Mouse (Mus musculus): ENCODE measurements around the gene Eif3i. TPM values are rescaled to one million over a fixed set of nuclear protein-coding genes. Genes with fewer than 3 reads are reported as not detected.

Eif3i gene
- polyA plus RNA-seq (2017; shearing (Covaris generic)) = 167 TPM

DNA sequence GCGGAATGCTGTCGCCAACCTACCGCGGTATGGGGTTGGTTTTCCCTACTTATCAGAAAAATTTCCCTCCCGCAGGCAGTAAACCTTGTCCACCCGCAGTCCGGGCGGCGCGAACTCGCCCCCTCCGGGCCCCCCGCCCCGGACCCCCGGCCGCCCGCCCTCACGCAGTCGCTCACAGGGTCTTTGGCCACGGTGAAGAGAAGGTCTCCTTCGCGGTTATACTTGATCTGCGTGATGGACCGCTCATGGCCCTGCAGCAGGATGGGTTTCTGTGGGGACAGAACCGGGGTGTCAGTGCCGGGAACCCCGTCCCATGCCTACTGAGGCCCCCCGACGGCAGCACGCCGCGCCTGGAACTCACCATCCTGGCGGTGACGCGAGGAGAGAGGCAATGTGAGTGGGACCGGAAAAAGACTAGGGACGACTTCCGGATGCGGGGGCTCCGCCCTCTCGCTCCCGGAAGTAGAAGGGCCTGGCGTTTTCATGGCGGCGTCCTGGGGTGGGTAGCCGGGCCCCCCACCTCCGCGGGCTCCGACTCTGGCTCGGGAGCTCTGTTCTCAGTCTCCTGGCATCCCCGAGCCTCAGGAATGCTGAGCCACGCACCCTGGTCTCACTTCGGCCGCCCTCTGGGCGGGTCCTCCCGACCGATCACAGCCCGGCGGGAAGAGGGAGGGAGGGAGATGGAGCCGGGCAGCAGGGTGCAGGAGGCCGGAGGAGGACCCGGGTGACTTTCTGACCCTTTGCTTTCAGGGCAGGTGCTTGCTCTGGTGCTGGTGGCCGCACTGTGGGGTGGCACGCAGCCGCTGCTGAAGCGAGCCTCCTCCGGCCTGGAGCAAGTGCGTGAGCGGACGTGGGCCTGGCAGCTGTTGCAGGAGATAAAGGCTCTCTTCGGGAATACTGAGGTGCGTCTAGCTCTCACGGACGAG is at the start of gene Eif3i, which contains the start of gene Tmem234:
Gene Eif3i (minus strand): TSS at position 416 of the 926 bp plus-strand sequence.
Gene Tmem234 (plus strand): TSS at position 436 of the 926 bp plus-strand sequence.

GRCm38 (mm10) chr4:129640638-129641467 is 40.4 kb upstream of the Eif3i start, which contains the start of gene Txlna:
TSS of gene Txlna (minus strand) at chr4:129641065.

GRCm38 (mm10) chr4:129623681-129624091 is 23.2 kb upstream of the Eif3i start, which contains the start of gene Ccdc28b:
TSS of gene Ccdc28b (minus strand) at chr4:129623947.

DNA sequence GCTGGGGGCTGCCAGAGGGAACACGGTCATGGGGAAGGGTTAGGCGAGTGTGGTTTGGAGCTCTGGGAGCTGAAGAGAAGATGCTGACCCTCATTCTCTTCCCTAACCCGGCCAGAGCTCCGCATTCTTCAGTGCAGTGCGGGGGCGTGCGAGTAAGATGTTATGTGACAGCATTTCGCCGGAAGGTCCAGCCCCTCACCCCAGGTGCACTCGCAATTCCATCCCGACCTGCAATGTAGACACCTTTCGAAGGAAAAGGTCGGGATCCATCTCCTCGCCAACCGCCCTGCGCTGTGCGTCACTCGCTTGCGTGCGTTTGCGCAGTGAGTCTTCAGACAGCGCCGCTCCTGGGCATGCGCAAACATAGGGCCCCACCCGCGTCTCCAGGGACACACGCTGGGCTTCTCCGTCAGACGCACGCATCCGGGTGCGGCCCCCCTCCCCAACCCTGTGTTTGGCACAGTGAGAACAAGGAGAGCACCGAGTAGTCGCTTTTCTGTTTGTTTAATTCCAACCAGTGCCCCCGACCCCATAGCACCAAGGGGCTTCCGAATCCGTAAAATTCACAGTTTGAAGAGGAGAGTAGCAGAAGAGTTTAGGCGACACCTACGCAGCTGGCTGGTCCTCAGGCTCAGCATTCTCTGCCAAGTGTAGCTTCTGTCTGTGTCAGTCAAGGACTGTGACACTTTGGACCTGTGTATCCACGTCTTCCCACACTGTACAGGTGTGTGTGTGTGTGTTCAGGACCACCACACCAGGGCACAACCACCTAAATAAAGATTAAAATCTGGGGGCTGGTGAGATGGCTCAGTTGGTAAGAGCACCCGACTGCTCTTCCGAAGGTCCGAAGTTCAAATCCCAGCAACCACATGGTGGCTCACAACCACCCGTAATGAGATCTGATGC is 18.6 kb upstream of the Eif3i start, which contains the start of gene Iqcc:
Gene Iqcc (minus strand): TSS at position 314 of the 906 bp plus-strand sequence.

DNA sequence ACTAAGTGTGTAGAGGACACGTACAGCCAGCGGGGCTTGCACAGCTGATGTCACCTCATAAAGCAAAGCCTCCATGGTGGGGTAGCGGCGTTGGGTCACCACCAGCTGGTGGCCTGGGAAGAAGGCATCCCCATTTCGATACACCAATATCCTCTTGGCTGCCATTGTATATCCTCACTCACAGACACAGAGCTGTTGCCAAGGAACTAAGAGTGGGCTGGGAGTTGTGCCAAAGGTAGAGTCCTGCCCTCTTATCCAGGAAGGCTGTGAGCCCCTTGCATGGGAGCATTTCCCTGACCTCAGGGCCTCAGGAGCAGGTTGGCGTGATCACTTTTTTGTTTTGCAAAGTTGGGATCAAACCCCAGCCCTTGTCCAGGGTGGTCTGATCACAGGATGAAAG is 13.6 kb upstream of the Eif3i start, which contains the start of gene Dcdc2b:
Gene Dcdc2b (minus strand): TSS at position 165 of the 400 bp plus-strand sequence.

GRCm38 (mm10) chr4:129578466-129578865 is 22.0 kb downstream of the Eif3i start, which contains the start of gene Fam167b:
TSS of gene Fam167b (minus strand) at chr4:129578549.

DNA sequence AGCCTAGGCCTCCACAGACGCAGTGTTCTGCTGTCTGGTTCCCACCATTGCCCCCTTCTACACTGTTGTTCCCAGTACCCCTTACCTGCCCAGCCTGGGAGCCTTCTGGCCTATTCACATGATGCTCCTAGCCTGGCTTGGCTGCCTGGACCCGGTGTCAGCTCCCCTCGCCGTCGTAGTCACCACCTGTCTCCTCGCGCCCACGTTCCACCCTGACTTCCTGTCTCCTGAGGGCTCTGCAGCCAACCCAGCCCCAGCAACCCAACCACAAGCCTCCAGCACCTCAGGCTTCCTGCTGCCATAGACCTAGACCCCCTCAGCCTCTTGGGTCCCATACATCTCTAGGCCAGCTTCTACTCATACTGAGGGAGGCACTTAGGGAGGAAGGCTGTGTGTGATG is 27.0 kb downstream of the Eif3i start, which contains the start of gene Lck:
Gene Lck (minus strand): TSS at position 212 of the 400 bp plus-strand sequence.

GRCm38 (mm10) chr4:129542592-129543141 is 57.8 kb downstream of the Eif3i start, which contains the start of gene Hdac1:
TSS of gene Hdac1 (minus strand) at chr4:129542713.

Other genes starting within 250 kb of the Eif3i start
- gene Zbtb8a, start 222.5 kb downstream of the Eif3i start, polyA plus RNA-seq (2017; shearing (Covaris generic)) = 5.2 TPM
- not detected for gene Zbtb8b, start 159.8 kb downstream of the Eif3i start, polyA plus RNA-seq (2017; shearing (Covaris generic))
- gene Bsdc1, start 139.1 kb downstream of the Eif3i start, polyA plus RNA-seq (2017; shearing (Covaris generic)) = 86.3 TPM
- not detected for gene Tssk3, start 109.6 kb downstream of the Eif3i start, polyA plus RNA-seq (2017; shearing (Covaris generic))
- not detected for gene Fam229a, start 109.5 kb downstream of the Eif3i start, polyA plus RNA-seq (2017; shearing (Covaris generic))
- 10.7 TPM for gene Marcksl1, start 87.1 kb downstream of the Eif3i start, polyA plus RNA-seq (2017; shearing (Covaris generic))
- gene Hdac1, start 57.9 kb downstream of the Eif3i start, polyA plus RNA-seq (2017; shearing (Covaris generic)) = 174 TPM
- 1,237 TPM for gene Lck, start 27.0 kb downstream of the Eif3i start, polyA plus RNA-seq (2017; shearing (Covaris generic))
- gene Fam167b, start 22.1 kb downstream of the Eif3i start, polyA plus RNA-seq (2017; shearing (Covaris generic)) = 0.50 TPM
- 203 TPM for gene Tmem234, start within 50 bp of the Eif3i start, polyA plus RNA-seq (2017; shearing (Covaris generic))
- gene Dcdc2b, start 13.6 kb upstream of the Eif3i start, polyA plus RNA-seq (2017; shearing (Covaris generic)) = 5.6 TPM
- 22.1 TPM for gene Iqcc, start 18.5 kb upstream of the Eif3i start, polyA plus RNA-seq (2017; shearing (Covaris generic))
- gene Ccdc28b, start 23.3 kb upstream of the Eif3i start, polyA plus RNA-seq (2017; shearing (Covaris generic)) = 11.5 TPM
- 73.9 TPM for gene Txlna, start 40.4 kb upstream of the Eif3i start, polyA plus RNA-seq (2017; shearing (Covaris generic))
- 22.9 TPM for gene Kpna6, start 72.1 kb upstream of the Eif3i start, polyA plus RNA-seq (2017; shearing (Covaris generic))
- 16.5 TPM for gene Tmem39b, start 96.2 kb upstream of the Eif3i start, polyA plus RNA-seq (2017; shearing (Covaris generic))
- 146 TPM for gene Khdrbs1, start 141.7 kb upstream of the Eif3i start, polyA plus RNA-seq (2017; shearing (Covaris generic))
- gene Ptp4a2, start 210.6 kb upstream of the Eif3i start, polyA plus RNA-seq (2017; shearing (Covaris generic)) = 391 TPM